Mouse (Mus musculus): ENCODE measurements at regions not wholly inside any gene's neighbourhood (a gene's known extent, or its start where the extent isn't known, plus 50 kb on each side); places are given as distances from the start of the nearest gene placed in this dataset.
A peak's percentile ranks its signal among the peaks of the same experiment; 100 is the strongest.

DNA sequence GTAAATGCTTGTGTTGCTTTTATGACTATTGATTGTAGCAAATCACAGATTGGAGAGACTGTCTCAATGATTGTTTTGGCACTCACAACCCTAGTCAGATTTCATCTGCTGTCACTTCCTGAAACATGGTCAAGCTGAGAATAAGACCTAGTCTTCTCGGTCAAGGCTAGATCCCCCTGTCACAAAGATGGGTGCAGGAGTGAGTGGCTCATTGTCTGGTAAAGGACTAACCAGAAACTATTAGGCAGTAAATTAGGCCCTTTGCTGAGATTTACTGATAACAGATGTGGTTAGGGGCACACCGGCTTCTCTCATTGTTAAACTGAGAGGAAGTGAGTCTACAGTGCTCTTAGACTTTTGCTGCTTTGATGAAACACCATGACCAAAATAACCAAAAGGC, 85.8 kb upstream of the Tyw5 start:
- DNase-seq (ENCODE audit: low spot score) (no peak), ATAC-seq (replicated peaks; ENCODE audit: low FRiP score, low TSS enrichment, low read depth) (no peak)
- no peak overlapping the region for H3K27ac ChIP-seq (ENCODE audit: low read depth)
- no peaks in the 10 kb centered on the region for H3K27me3 ChIP-seq (replicated peaks; ENCODE audit: control insufficient read depth, insufficient read depth, low read length)
- H3K9me3 ChIP-seq (ENCODE audit: control insufficient read depth, low read length), result no peaks in the 10 kb centered on the region
- 58% methylated on average over 2 of the region's 2 CpGs for WGBS
- H3K4me2 ChIP-seq (ENCODE audit: low read length), result no peak overlapping the region
- H3K9ac ChIP-seq (ENCODE audit: low read length), result no peak overlapping the region
- H3K36me3 ChIP-seq (ENCODE audit: control insufficient read depth, insufficient read depth, low read length), result no peaks in the 10 kb centered on the region
- no peaks in the 10 kb centered on the region for H3K4me1 ChIP-seq (replicated peaks; ENCODE audit: control insufficient read depth, insufficient read depth, low read length)
- H3K4me3 ChIP-seq (ENCODE audit: low read depth, low read length), result no peak overlapping the region

DNA sequence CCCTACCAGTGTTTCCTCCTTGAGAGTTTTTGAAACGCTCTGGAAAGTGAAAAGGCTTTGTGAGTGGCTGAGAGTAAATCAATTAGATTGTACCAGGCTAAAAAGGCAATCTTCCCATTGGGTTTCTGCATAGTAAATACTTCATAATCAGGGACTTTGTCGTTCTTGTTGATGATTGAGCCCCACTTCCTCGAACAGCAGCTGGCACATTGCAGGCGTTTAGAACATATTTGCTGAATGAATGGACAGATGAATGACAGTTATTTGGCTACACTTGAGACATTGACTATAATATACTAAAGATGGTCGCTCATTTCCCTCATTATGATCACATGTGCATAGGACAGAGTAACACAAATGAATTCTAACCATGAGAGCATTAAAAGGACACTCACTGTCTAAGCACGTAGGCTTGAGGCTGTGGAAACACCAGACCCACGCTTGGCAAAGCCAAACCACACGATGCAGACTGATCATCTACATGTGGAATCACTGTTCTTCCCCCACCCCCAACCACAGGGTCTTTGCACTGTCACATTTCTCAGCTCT, 90.7 kb upstream of the Tyw5 start:
- Histone ChIP-seq H3K9me3 (ENCODE audit: control insufficient read depth, low read length) (no peaks in the 10 kb centered on the region), H3K4me1 (replicated peaks; ENCODE audit: control insufficient read depth, insufficient read depth, low read length) (no peaks in the 10 kb centered on the region), H3K4me3 (ENCODE audit: low read depth, low read length) (no peak overlapping the region), H3K36me3 (ENCODE audit: control insufficient read depth, insufficient read depth, low read length) (no peaks in the 10 kb centered on the region), H3K4me2 (ENCODE audit: low read length) (no peak overlapping the region), H3K27me3 (replicated peaks; ENCODE audit: control insufficient read depth, insufficient read depth, low read length) (no peaks in the 10 kb centered on the region), H3K27ac (ENCODE audit: low read depth) (no peak overlapping the region), H3K9ac (ENCODE audit: low read length) (no peak overlapping the region)
- WGBS, result 68% methylated on average over 8 of the region's 8 CpGs
- DNase-seq (ENCODE audit: low spot score) (no peak), ATAC-seq (replicated peaks; ENCODE audit: low FRiP score, low TSS enrichment, low read depth) (no peak)

DNA sequence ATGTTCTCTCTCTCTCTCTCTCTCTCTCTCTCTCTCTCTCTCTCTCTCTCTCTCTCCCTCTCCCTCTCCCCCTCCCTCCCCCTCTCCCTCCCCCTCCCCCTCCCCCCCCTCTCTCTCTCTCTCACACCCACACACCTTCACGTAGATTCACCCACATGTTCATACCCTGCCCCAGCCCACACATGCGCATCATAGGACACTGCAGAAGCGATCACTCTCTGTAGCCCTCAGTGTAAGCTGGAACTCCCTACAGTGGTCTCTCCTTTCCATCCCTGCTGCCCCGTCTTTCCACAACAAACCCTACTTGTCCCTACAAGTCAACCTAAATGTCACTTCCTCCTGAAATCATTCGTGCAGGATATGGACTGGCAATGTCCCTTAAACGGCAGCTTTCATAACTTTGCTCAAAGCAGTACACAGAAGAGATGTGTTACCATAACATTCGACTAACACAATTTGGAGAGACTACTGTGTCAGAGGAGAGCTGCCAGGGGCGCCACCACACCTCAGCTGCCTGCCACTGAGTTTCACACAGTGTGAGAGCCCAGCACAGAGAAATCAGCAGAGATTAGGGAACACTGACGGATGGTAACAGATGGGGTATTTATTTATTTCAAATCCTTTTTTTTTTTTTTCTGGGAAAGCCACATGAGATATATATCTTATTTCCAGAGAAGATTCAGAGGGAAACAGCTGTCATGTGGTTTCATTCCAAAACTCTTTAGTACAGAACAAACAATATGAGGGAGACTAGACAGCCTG, 103.6 kb upstream of the Tyw5 start:
- 57% methylated on average over 9 of the region's 9 CpGs for WGBS
- no peak overlapping the region for H3K4me3 ChIP-seq (ENCODE audit: low read depth, low read length)
- peak; percentile 45 for DNase-seq (ENCODE audit: low spot score)
- no peaks in the 10 kb centered on the region; the same call in 1 of the 2 replicates for H3K4me1 ChIP-seq (replicated peaks; ENCODE audit: control insufficient read depth, insufficient read depth, low read length)
- ATAC-seq (replicated peaks; ENCODE audit: low FRiP score, low TSS enrichment, low read depth), result no peak
- H3K9me3 ChIP-seq (ENCODE audit: control insufficient read depth, low read length), result no peaks in the 10 kb centered on the region
- H3K36me3 ChIP-seq (ENCODE audit: control insufficient read depth, insufficient read depth, low read length), result no peaks in the 10 kb centered on the region
- H3K4me2 ChIP-seq (ENCODE audit: low read length), result no peak overlapping the region
- no peaks in the 10 kb centered on the region for H3K27me3 ChIP-seq (replicated peaks; ENCODE audit: control insufficient read depth, insufficient read depth, low read length)
- no peak overlapping the region for H3K9ac ChIP-seq (ENCODE audit: low read length)
- 0 out of 2 replicates have a peak overlapping the region, but pooled peaks have one; percentile 33 for H3K27ac ChIP-seq (ENCODE audit: low read depth)

DNA sequence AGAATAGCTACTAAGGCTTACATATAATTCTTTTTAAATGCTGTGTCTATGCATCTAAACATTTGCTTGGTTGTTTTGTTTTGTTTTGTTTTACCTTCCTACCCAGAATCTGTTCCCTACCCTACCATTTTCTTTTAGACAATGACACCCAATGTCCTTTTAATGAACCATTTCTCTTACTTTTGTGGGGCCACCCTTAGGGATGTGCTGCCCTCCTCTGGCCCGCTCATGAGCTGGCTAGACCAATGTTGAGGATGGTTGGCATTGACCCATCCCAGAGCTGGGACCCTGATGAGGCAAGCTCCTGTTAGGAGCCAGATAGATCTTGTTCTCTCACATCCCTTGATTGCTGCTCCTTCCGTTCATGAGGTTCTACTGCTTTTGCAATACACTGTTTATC, 105.0 kb upstream of the Tyw5 start:
- Histone ChIP-seq H3K27ac (ENCODE audit: low read depth) (no peak overlapping the region), H3K4me2 (ENCODE audit: low read length) (no peak overlapping the region), H3K4me3 (ENCODE audit: low read depth, low read length) (no peak overlapping the region), H3K9ac (ENCODE audit: low read length) (no peak overlapping the region), H3K4me1 (replicated peaks; ENCODE audit: control insufficient read depth, insufficient read depth, low read length) (no peaks in the 10 kb centered on the region; the same call in 1 of the 2 replicates), H3K9me3 (ENCODE audit: control insufficient read depth, low read length) (no peaks in the 10 kb centered on the region), H3K36me3 (ENCODE audit: control insufficient read depth, insufficient read depth, low read length) (no peaks in the 10 kb centered on the region), H3K27me3 (replicated peaks; ENCODE audit: control insufficient read depth, insufficient read depth, low read length) (no peaks in the 10 kb centered on the region)
- DNase-seq (ENCODE audit: low spot score) (no peak), ATAC-seq (replicated peaks; ENCODE audit: low FRiP score, low TSS enrichment, low read depth) (no peak)
- WGBS, result 93% methylated on average over 2 of the region's 2 CpGs

DNA sequence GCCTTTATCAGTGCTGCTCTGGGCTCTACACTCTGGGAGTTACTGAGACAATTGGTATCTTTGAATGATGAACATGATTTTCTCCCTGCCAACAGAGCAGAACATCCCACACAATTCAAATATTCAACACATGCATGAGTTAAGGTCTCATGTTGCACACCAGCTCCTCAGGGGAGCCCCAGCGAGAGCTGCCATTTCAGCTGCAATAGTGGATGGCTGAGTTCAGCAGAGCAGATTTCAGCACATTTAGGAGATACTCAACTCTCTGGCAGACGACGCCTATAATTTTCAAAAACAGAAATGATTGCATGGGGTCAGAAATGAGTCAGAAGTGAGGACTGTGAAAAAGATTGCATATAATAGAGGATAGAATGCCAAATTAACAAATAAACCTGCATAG, 105.6 kb upstream of the Tyw5 start:
- no peak overlapping the region for H3K4me2 ChIP-seq (ENCODE audit: low read length)
- H3K4me1 ChIP-seq (replicated peaks; ENCODE audit: control insufficient read depth, insufficient read depth, low read length), result no peaks in the 10 kb centered on the region; the same call in 1 of the 2 replicates
- 72% methylated on average over 3 of the region's 3 CpGs for WGBS
- H3K36me3 ChIP-seq (ENCODE audit: control insufficient read depth, insufficient read depth, low read length), result no peaks in the 10 kb centered on the region
- DNase-seq (ENCODE audit: low spot score) (no peak), ATAC-seq (replicated peaks; ENCODE audit: low FRiP score, low TSS enrichment, low read depth) (no peak)
- no peak overlapping the region for H3K4me3 ChIP-seq (ENCODE audit: low read depth, low read length)
- H3K27me3 ChIP-seq (replicated peaks; ENCODE audit: control insufficient read depth, insufficient read depth, low read length), result no peaks in the 10 kb centered on the region
- no peak overlapping the region for H3K27ac ChIP-seq (ENCODE audit: low read depth)
- H3K9ac ChIP-seq (ENCODE audit: low read length), result no peak overlapping the region
- no peaks in the 10 kb centered on the region for H3K9me3 ChIP-seq (ENCODE audit: control insufficient read depth, low read length)

DNA sequence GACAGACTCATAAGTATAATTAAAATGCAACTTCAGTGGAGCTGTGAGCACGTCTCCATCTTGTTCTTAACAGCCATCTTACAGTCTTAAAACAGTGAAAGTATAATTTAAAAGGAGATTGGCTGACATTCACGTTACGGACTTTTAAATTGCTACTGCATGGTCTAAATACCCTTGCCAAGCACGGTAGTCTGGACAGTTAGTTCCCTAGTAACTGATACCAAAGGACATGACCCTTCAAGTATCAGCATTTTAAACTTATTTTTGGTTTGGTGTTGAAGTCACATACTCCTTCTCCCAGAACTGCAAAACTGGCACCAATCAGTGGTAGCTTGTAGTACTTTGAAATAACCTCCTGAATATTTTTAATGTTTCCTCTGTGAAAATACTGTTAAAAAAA, 119.1 kb upstream of the Tyw5 start:
- H3K9ac ChIP-seq (ENCODE audit: low read length), result no peak overlapping the region
- WGBS, result 79% methylated on average over 4 of the region's 4 CpGs

DNA sequence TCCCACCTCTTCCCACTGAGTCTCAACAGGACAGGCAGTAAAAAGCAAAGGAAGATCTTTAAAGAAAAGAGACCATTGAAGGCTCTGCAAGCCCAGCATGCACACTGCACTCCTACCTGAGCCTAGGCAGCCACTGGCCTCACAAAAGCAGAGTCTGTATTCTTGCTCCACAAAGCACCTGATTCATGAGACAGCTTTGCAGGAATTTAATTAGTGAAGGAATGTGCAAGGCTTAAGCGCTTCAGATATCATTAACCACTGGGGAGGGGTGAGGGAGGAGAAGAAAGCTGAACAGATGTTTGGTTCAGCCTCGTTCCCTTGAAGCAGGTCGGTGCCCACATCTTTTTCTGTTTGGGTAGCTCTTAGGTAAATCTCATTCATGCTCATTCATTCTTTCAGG, 121.8 kb upstream of the Tyw5 start:
- Histone ChIP-seq H3K9me3 (ENCODE audit: control insufficient read depth, low read length) (no peaks in the 10 kb centered on the region), H3K27me3 (replicated peaks; ENCODE audit: control insufficient read depth, insufficient read depth, low read length) (no peaks in the 10 kb centered on the region), H3K4me1 (replicated peaks; ENCODE audit: control insufficient read depth, insufficient read depth, low read length) (no peaks in the 10 kb centered on the region), H3K4me2 (ENCODE audit: low read length) (no peak overlapping the region), H3K36me3 (ENCODE audit: control insufficient read depth, insufficient read depth, low read length) (no peaks in the 10 kb centered on the region), H3K9ac (ENCODE audit: low read length) (no peak overlapping the region), H3K4me3 (ENCODE audit: low read depth, low read length) (no peak overlapping the region), H3K27ac (ENCODE audit: low read depth) (no peak overlapping the region)
- DNase-seq (ENCODE audit: low spot score) (peak; percentile 40), ATAC-seq (replicated peaks; ENCODE audit: low FRiP score, low TSS enrichment, low read depth) (no peak)
- WGBS, result 43% methylated on average over 3 of the region's 3 CpGs

More for the DNA sequence above, 119.1 kb upstream of the Tyw5 start:
- H3K4me3 ChIP-seq (ENCODE audit: low read depth, low read length), result no peak overlapping the region
- no peaks in the 10 kb centered on the region for H3K4me1 ChIP-seq (replicated peaks; ENCODE audit: control insufficient read depth, insufficient read depth, low read length)
- H3K27me3 ChIP-seq (replicated peaks; ENCODE audit: control insufficient read depth, insufficient read depth, low read length), result no peaks in the 10 kb centered on the region
- H3K36me3 ChIP-seq (ENCODE audit: control insufficient read depth, insufficient read depth, low read length), result no peaks in the 10 kb centered on the region
- no peak overlapping the region for H3K4me2 ChIP-seq (ENCODE audit: low read length)
- H3K9me3 ChIP-seq (ENCODE audit: control insufficient read depth, low read length), result no peaks in the 10 kb centered on the region
- H3K27ac ChIP-seq (ENCODE audit: low read depth), result no peak overlapping the region
- no peak for ATAC-seq (replicated peaks; ENCODE audit: low FRiP score, low TSS enrichment, low read depth)
- DNase-seq (ENCODE audit: low spot score), result no peak

DNA sequence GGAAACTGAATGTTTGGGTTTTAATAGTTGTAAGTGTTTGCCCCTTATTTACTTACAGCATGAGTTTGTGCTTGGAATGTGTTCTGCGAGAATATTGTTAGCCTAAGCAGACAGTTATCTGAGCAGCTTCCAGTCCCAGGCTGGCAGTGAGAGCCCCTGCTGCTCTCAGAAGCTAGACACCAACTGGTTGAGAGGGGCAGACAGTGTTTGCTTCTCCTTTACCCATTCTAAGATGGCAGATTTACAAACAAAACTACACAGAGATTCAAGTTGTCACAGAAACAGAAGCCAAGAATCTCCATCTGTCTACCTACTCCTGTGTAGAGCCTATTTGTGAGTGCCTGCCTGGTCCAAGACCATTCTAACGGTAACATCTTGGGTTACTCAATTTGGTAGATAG, 122.4 kb upstream of the Tyw5 start:
- Histone ChIP-seq H3K27ac (ENCODE audit: low read depth) (no peak overlapping the region), H3K27me3 (replicated peaks; ENCODE audit: control insufficient read depth, insufficient read depth, low read length) (no peaks in the 10 kb centered on the region), H3K4me1 (replicated peaks; ENCODE audit: control insufficient read depth, insufficient read depth, low read length) (no peaks in the 10 kb centered on the region), H3K4me3 (ENCODE audit: low read depth, low read length) (no peak overlapping the region), H3K36me3 (ENCODE audit: control insufficient read depth, insufficient read depth, low read length) (no peaks in the 10 kb centered on the region), H3K4me2 (ENCODE audit: low read length) (no peak overlapping the region), H3K9ac (ENCODE audit: low read length) (no peak overlapping the region), H3K9me3 (ENCODE audit: control insufficient read depth, low read length) (no peaks in the 10 kb centered on the region)
- ATAC-seq (replicated peaks; ENCODE audit: low FRiP score, low TSS enrichment, low read depth) (no peak), DNase-seq (ENCODE audit: low spot score) (peak; percentile 25)
- WGBS, result 69% methylated on average over 2 of the region's 2 CpGs

DNA sequence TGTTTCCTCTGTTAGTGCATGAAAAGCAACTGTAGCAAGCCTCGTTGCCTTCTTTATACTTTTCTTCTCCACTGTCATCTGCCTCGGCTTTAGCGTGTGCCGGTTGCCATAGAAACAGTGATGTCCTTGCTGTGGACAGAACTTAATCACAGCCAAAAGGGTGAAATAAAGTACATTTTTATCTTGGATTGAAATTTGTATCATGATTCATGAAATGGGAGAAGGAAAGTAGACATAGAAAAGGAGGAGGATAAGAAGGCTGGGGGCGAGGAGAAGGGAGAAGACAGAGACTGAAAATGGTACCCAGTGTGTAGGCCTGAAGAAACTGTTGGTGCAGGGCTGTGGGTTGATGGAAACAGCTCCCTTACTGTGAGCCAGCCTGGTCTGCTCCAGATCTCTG, 130.5 kb upstream of the Tyw5 start:
- Histone ChIP-seq H3K4me2 (ENCODE audit: low read length) (no peak overlapping the region), H3K9ac (ENCODE audit: low read length) (no peak overlapping the region), H3K27me3 (replicated peaks; ENCODE audit: control insufficient read depth, insufficient read depth, low read length) (no peaks in the 10 kb centered on the region), H3K4me3 (ENCODE audit: low read depth, low read length) (no peak overlapping the region), H3K9me3 (ENCODE audit: control insufficient read depth, low read length) (no peaks in the 10 kb centered on the region), H3K27ac (ENCODE audit: low read depth) (no peak overlapping the region), H3K36me3 (ENCODE audit: control insufficient read depth, insufficient read depth, low read length) (no peaks in the 10 kb centered on the region), H3K4me1 (replicated peaks; ENCODE audit: control insufficient read depth, insufficient read depth, low read length) (no peaks in the 10 kb centered on the region)
- ATAC-seq (replicated peaks; ENCODE audit: low FRiP score, low TSS enrichment, low read depth) (no peak), DNase-seq (ENCODE audit: low spot score) (no peak)
- 84% methylated on average over 5 of the region's 5 CpGs for WGBS

Data from intestine, embryonic 14.5 days (tissue).